ENCODE assay signal across 22 mouse cellular contexts in genomic region chr14:79136585-79136984, GRCm38 (mm10).
A peak's percentile ranks its signal among the peaks of the same experiment; 100 is the strongest.
DNase-seq lines count a peak whose midpoint lies in the region; ATAC-seq lines count a peak whose summit lies in the region.
"Had no signal": no experiment of that assay in that cellular context is flagged by ENCODE, and none has a peak within 500 bp of the region (broad histone marks: within the 10 kb centered on the region; RNA-seq: fewer than 3 reads in every experiment).

No protein-coding gene starts in this region.

- DNase-seq in hindbrain, embryonic 10.5 days (ENCODE audit: low spot score): no peak
- no peak for DNase-seq in lung, postnatal 4 days
- peak; percentile 46 for DNase-seq in lung, postnatal 36 days
- no peak for DNase-seq in layer of hippocampus, postnatal 36 days
- no peak for DNase-seq in gastrocnemius, postnatal 14 days
- DNase-seq: adrenal gland, adult 2 months; adrenal gland, postnatal 25 days; cerebellum, adult 18-20 months; cerebellum, adult 9-11 months; cerebellum, postnatal 36 days; gastrocnemius, postnatal 25 days; heart, postnatal 10 days; heart, postnatal 4 days had no signal

- ATAC-seq in hindbrain, embryonic 13.5 days (ENCODE audit: low FRiP score): no peak
- ATAC-seq in lung, embryonic 16.5 days (ENCODE audit: low read depth): peak; percentile 56
- peak; percentile 77 for ATAC-seq in granulocyte monocyte progenitor cell, adult 5-6 weeks (replicated peaks; ENCODE audit: poor library complexity, severe bottlenecking)
- ATAC-seq: forebrain, embryonic 16.5 days had no signal

- WGBS in hindbrain, embryonic 10.5 days: 87% methylated on average over 3 of the region's 3 CpGs
- 83% methylated on average over 3 of the region's 3 CpGs for WGBS in hindbrain, embryonic 13.5 days
- WGBS in lung, embryonic 16.5 days: 43% methylated on average over 3 of the region's 3 CpGs

- H3K27ac ChIP-seq in hindbrain, embryonic 10.5 days: peak overlapping the region; percentile 25; the same call in 1 of the 2 replicates
- no peak overlapping the region for H3K27ac ChIP-seq in hindbrain, embryonic 13.5 days
- peak overlapping the region; percentile 91 for H3K27ac ChIP-seq in lung, embryonic 16.5 days (ENCODE audit: low read length)
- H3K27ac ChIP-seq: embryonic facial prominence, embryonic 15.5 days; heart, embryonic 10.5 days; hindbrain, embryonic 14.5 days had no signal

- H3K36me3 ChIP-seq in hindbrain, embryonic 10.5 days: no peaks in the 10 kb centered on the region
- H3K36me3 ChIP-seq in hindbrain, embryonic 13.5 days: no peaks in the 10 kb centered on the region
- H3K36me3 ChIP-seq in lung, embryonic 16.5 days (ENCODE audit: control insufficient read depth, insufficient read depth, low read length): no peaks in the 10 kb centered on the region
- H3K36me3 ChIP-seq: embryonic facial prominence, embryonic 15.5 days; heart, embryonic 10.5 days had no signal

- H3K27me3 ChIP-seq in hindbrain, embryonic 10.5 days (ENCODE audit: insufficient read depth, poor library complexity, severe bottlenecking): peaks cover 9% of the 10 kb centered on the region; the same call in 1 of the 2 replicates
- H3K27me3 ChIP-seq in hindbrain, embryonic 13.5 days: 0 out of 2 replicates have a peak, but pooled peaks cover 3% of the 10 kb centered on the region
- H3K27me3 ChIP-seq in lung, embryonic 16.5 days (ENCODE audit: control insufficient read depth, insufficient read depth, low read depth, low read length): no peaks in the 10 kb centered on the region
- H3K27me3 ChIP-seq: CH12.LX; embryonic facial prominence, embryonic 15.5 days had no signal

- no peak overlapping the region for H3K4me3 ChIP-seq in hindbrain, embryonic 10.5 days
- no peak overlapping the region for H3K4me3 ChIP-seq in hindbrain, embryonic 13.5 days
- H3K4me3 ChIP-seq in lung, embryonic 16.5 days (ENCODE audit: low read length): no peak overlapping the region
- H3K4me3 ChIP-seq: embryonic facial prominence, embryonic 15.5 days; erythroblast, embryonic 14.5 days; heart, embryonic 10.5 days had no signal

- H3K4me1 ChIP-seq in hindbrain, embryonic 10.5 days (replicated peaks): peaks cover 29% of the 10 kb centered on the region
- H3K4me1 ChIP-seq in hindbrain, embryonic 13.5 days (replicated peaks): peaks cover 23% of the 10 kb centered on the region
- H3K4me1 ChIP-seq in lung, embryonic 16.5 days (replicated peaks; ENCODE audit: control insufficient read depth, insufficient read depth, low read length): peaks cover 54% of the 10 kb centered on the region

- H3K9ac ChIP-seq in hindbrain, embryonic 13.5 days: no peak overlapping the region
- H3K9ac ChIP-seq in lung, embryonic 16.5 days (ENCODE audit: low read length): peak overlapping the region; percentile 45; the same call in 1 of the 2 replicates
- H3K9ac ChIP-seq: embryonic facial prominence, embryonic 15.5 days; hindbrain, embryonic 14.5 days had no signal

- H3K4me2 ChIP-seq in hindbrain, embryonic 13.5 days: no peak overlapping the region
- H3K4me2 ChIP-seq in lung, embryonic 16.5 days (ENCODE audit: low read depth, low read length): no peak overlapping the region
- H3K4me2 ChIP-seq: embryonic facial prominence, embryonic 15.5 days; hindbrain, embryonic 14.5 days had no signal

- intact Hi-C loops in gastrocnemius, postnatal 14 days (cut with DNase I; ENCODE audit: low total_unique reads): loop anchor here (2.0 kb wide), 1 partner anchor 76 kb away; no protein-coding TSS in a partner anchor

- H3K9me3 ChIP-seq in hindbrain, embryonic 10.5 days: no peaks in the 10 kb centered on the region
- no peaks in the 10 kb centered on the region for H3K9me3 ChIP-seq in hindbrain, embryonic 13.5 days
- H3K9me3 ChIP-seq in lung, embryonic 16.5 days (ENCODE audit: control insufficient read depth, low read length): no peaks in the 10 kb centered on the region
- H3K9me3 ChIP-seq: embryonic facial prominence, embryonic 15.5 days; heart, embryonic 10.5 days had no signal
